Mouse (Mus musculus): ENCODE data around the gene Fance.

GRCm38 (mm10) chr17:28271537-28272266 lies 41.6 kb upstream of the Fance start:
- no peak for TF ChIP-seq CTCF (IDR thresholded peaks at IDR 0.05; ENCODE audit: extremely low read depth, insufficient read depth, low read length)
- no peak for TF ChIP-seq POLR2A (IDR thresholded peaks at IDR 0.05; ENCODE audit: extremely low read depth, insufficient read depth, low read length)
